In genomic region chr5:149585910-149586309, GRCm38 (mm10) we compare ENCODE assay signal across 11 mouse cellular contexts. TPM values are rescaled to one million over a fixed set of nuclear protein-coding genes. Genes with fewer than 3 reads are reported as not detected.
DNase-seq lines count a peak whose midpoint lies in the region; ATAC-seq and TF ChIP-seq lines count a peak whose summit lies in the region.
"Had no signal": no experiment of that assay in that cellular context is flagged by ENCODE, and none has a peak within 500 bp of the region (broad histone marks: within the 10 kb centered on the region; RNA-seq: fewer than 3 reads in every experiment).

No protein-coding gene starts in this region.

- no peak for ATAC-seq in hindbrain, postnatal 0 days
- no peak for ATAC-seq in hindbrain, embryonic 12.5 days (ENCODE audit: low FRiP score)

- H3K9me3 ChIP-seq in hindbrain, postnatal 0 days (ENCODE audit: low read length), result no peaks in the 10 kb centered on the region
- no peaks in the 10 kb centered on the region for H3K9me3 ChIP-seq in hindbrain, embryonic 12.5 days (replicated peaks)
- H3K9me3 ChIP-seq: hindbrain, embryonic 15.5 days; liver, embryonic 15.5 days; neural tube, embryonic 13.5 days had no signal

- H3K9ac ChIP-seq in hindbrain, postnatal 0 days (replicated peaks; ENCODE audit: low read length), result no peak overlapping the region
- no peak overlapping the region for H3K9ac ChIP-seq in hindbrain, embryonic 12.5 days
- H3K9ac ChIP-seq: hindbrain, embryonic 15.5 days; liver, embryonic 15.5 days; neural tube, embryonic 13.5 days had no signal

- no peaks in the 10 kb centered on the region for H3K36me3 ChIP-seq in hindbrain, postnatal 0 days (ENCODE audit: insufficient read depth, low read length)
- no peaks in the 10 kb centered on the region for H3K36me3 ChIP-seq in hindbrain, embryonic 12.5 days
- H3K36me3 ChIP-seq: hindbrain, embryonic 15.5 days; liver, embryonic 15.5 days; neural tube, embryonic 13.5 days had no signal

- H3K4me3 ChIP-seq in hindbrain, postnatal 0 days (ENCODE audit: low read length), result no peak overlapping the region
- no peak overlapping the region for H3K4me3 ChIP-seq in hindbrain, embryonic 12.5 days
- H3K4me3 ChIP-seq: hindbrain, embryonic 15.5 days; liver, embryonic 15.5 days; neural tube, embryonic 13.5 days had no signal

- WGBS in hindbrain, postnatal 0 days, result 66% methylated on average over 10 of the region's 10 CpGs
- WGBS in hindbrain, embryonic 12.5 days, result 60% methylated on average over 10 of the region's 10 CpGs

- TF ChIP-seq CTCF in hindbrain, postnatal 0 days (IDR thresholded peaks at IDR 0.05; ENCODE audit: low read depth), result peak; percentile 17; the same call in 1 of the 2 replicates

- no peak overlapping the region for H3K27ac ChIP-seq in hindbrain, postnatal 0 days
- no peak overlapping the region for H3K27ac ChIP-seq in hindbrain, embryonic 12.5 days
- H3K27ac ChIP-seq: hindbrain, embryonic 15.5 days; liver, embryonic 15.5 days; neural tube, embryonic 13.5 days had no signal

- H3K27me3 ChIP-seq in hindbrain, postnatal 0 days (ENCODE audit: insufficient read depth, low read length), result no peaks in the 10 kb centered on the region
- no peaks in the 10 kb centered on the region for H3K27me3 ChIP-seq in hindbrain, embryonic 12.5 days
- H3K27me3 ChIP-seq: hindbrain, embryonic 15.5 days; liver, embryonic 15.5 days; neural tube, embryonic 13.5 days had no signal

- H3K4me1 ChIP-seq in hindbrain, postnatal 0 days (ENCODE audit: insufficient read depth, low read length), result peaks cover 4% of the 10 kb centered on the region; the same call in 1 of the 2 replicates
- peaks cover 4% of the 10 kb centered on the region; the same call in 1 of the 2 replicates for H3K4me1 ChIP-seq in hindbrain, embryonic 12.5 days

- DNase-seq in hindbrain, postnatal 0 days (ENCODE audit: low spot score), result no peak
- peak; percentile 73 for DNase-seq in 3T3-L1 (ENCODE audit: low read depth, low spot score)
- DNase-seq in MEL-GATA-1-ER (ENCODE audit: extremely low read depth, low read depth), result peak; percentile 48
- DNase-seq in induced T-regulatory cell, adult 2 months (ENCODE audit: low read depth), result peak; percentile 61
- DNase-seq in testis, postnatal 14 days (ENCODE audit: low spot score), result no peak
- no peak for DNase-seq in gastrocnemius, adult 18-20 months (ENCODE audit: low spot score)
- DNase-seq in urinary bladder, adult 2 months (ENCODE audit: low spot score), result no peak

- H3K4me2 ChIP-seq in hindbrain, postnatal 0 days (ENCODE audit: low read depth, low read length), result no peak overlapping the region
- H3K4me2 ChIP-seq in hindbrain, embryonic 12.5 days (replicated peaks), result no peak overlapping the region
- H3K4me2 ChIP-seq: hindbrain, embryonic 15.5 days; liver, embryonic 15.5 days; neural tube, embryonic 13.5 days had no signal

RNA-seq across cellular contexts. Expression of gene Hsph1, which starts 50.3 kb away (rescaled TPM):
- total RNA-seq in hindbrain, postnatal 0 days (2014; rRNA removed), result 18.9 and 21.0 TPM in 2 replicates
- polyA plus RNA-seq in hindbrain, postnatal 0 days (2015; fragmentation: Nextera tagmentation; extraction: Ambion mirVana), result 59.4 and 60.8 TPM in 2 replicates
- polyA plus RNA-seq in hindbrain, embryonic 12.5 days (2016; fragmentation: Nextera tagmentation; extraction: Ambion mirVana), result 93.9 and 95.3 TPM in 2 replicates
- 10 to 100 TPM; 60.1 to 86.6 TPM for total RNA-seq in gastrocnemius, adult 18-20 months (2021)
- 42.5 and 48.5 TPM in 2 replicates for polyA plus RNA-seq in urinary bladder, adult 2 months (2012; rRNA removed)

RNA-seq across cellular contexts. Expression of gene Wdr95, which starts 57.4 kb away (rescaled TPM):
- not detected in 2 replicates for total RNA-seq in hindbrain, postnatal 0 days (2014; rRNA removed)
- 0.19 and 0.24 TPM in 2 replicates for polyA plus RNA-seq in hindbrain, postnatal 0 days (2015; fragmentation: Nextera tagmentation; extraction: Ambion mirVana)
- not detected in 2 replicates for polyA plus RNA-seq in hindbrain, embryonic 12.5 days (2016; fragmentation: Nextera tagmentation; extraction: Ambion mirVana)
- total RNA-seq in gastrocnemius, adult 18-20 months (2021), result not detected
- 0.06 and 0.12 TPM in 2 replicates for polyA plus RNA-seq in urinary bladder, adult 2 months (2012; rRNA removed)
- polyA plus RNA-seq: liver, embryonic 15.5 days had no signal

Comparison
In these comparisons a context has a peak if more than half of its experiments do, and no peak if none do; other contexts are left out.
1. DNase-seq: peak in 3T3-L1 (single experiment), MEL-GATA-1-ER (single experiment) and induced T-regulatory cell, adult 2 months (single experiment); none in hindbrain, postnatal 0 days (single experiment), testis, postnatal 14 days (single experiment), gastrocnemius, adult 18-20 months (single experiment) and urinary bladder, adult 2 months (single experiment).